Mouse (Mus musculus) limb, embryonic 13.5 days (tissue): ENCODE results near the gene Gm45753. TPM values are rescaled to one million over a fixed set of nuclear protein-coding genes. Genes with fewer than 3 reads are reported as not detected.

ENCODE experiments used
- ATAC-seq: fragments of 200-750 bp; cut with Nextera tagmentation; 2 replicates; pipeline ENCODE4 v1.8.0; 2017; ENCODE audit warnings: low read depth, moderate number of reproducible peaks, moderate TSS enrichment; ENCODE audit not compliant: low FRiP score
- H3K27ac ChIP-seq: fragments of 300-500 bp; sonication (generic); 2 replicates; pipeline ENCODE4 v1.5.1; 2015; ENCODE audit warnings: inconsistent platforms, mild to moderate bottlenecking, moderate library complexity
- H3K27me3 ChIP-seq: fragments of 300-500 bp; sonication (generic); 2 replicates; pipeline ENCODE4 v1.6.1; 2015; ENCODE audit warnings: mild to moderate bottlenecking, inconsistent platforms
- H3K36me3 ChIP-seq: fragments of 300-500 bp; sonication (generic); 2 replicates; pipeline ENCODE4 v1.6.1; 2015; ENCODE audit warnings: inconsistent platforms, mild to moderate bottlenecking, moderate library complexity
- H3K4me1 ChIP-seq: fragments of 300-500 bp; sonication (generic); 2 replicates; pipeline ENCODE4 v1.6.1; 2015; ENCODE audit warnings: inconsistent platforms
- H3K4me2 ChIP-seq: fragments of 300-500 bp; sonication (generic); replicated peaks from 2 replicates; pipeline ENCODE4 v1.6.1; 2015; ENCODE audit warnings: inconsistent platforms, mild to moderate bottlenecking, moderate library complexity
- H3K4me3 ChIP-seq: fragments of 300-500 bp; sonication (generic); 2 replicates; pipeline ENCODE4 v1.5.1; 2015; ENCODE audit warnings: moderate library complexity, mild to moderate bottlenecking, inconsistent platforms
- H3K9ac ChIP-seq: fragments of 300-500 bp; sonication (generic); 2 replicates; pipeline ENCODE4 v1.6.1; 2015; ENCODE audit warnings: mild to moderate bottlenecking, inconsistent platforms
- H3K9me3 ChIP-seq: fragments of 300-500 bp; sonication (generic); 2 replicates; pipeline ENCODE4 v1.6.1; 2016; ENCODE audit warnings: inconsistent platforms
- WGBS: fragments of 180-500 bp; shearing (Covaris S2); methylation state at CpG from one replicate; pipeline ENCODE4 v1.1.7; 2015; 5-methylcytosine and 5-hydroxymethylcytosine counted together
- polyA plus RNA-seq: library from polyadenylated mRNA; unstranded; fragments of >200 nt; fragmentation: Nextera tagmentation; extraction: Ambion mirVana; gene quantifications from 2 replicates; pipeline ENCODE4 v1.2.1, GENCODE M21; 2015

Gm45753 gene
- polyA plus RNA-seq, 1 experiment from 2014 or later, result not detected

- H3K9me3 ChIP-seq, result no peaks in the 10 kb centered on the region
- H3K27me3 ChIP-seq, result no peaks in the 10 kb centered on the region
- no peak overlapping the region for H3K4me3 ChIP-seq
- WGBS, result 74% methylated on average over 8 of the region's 8 CpGs
- ATAC-seq, result no peak
- peaks cover 4% of the 10 kb centered on the region for H3K4me1 ChIP-seq
- no peaks in the 10 kb centered on the region for H3K36me3 ChIP-seq
- H3K27ac ChIP-seq, result no peak overlapping the region
- no peak overlapping the region for H3K4me2 ChIP-seq
- no peak overlapping the region for H3K9ac ChIP-seq
These were observed 68.9 kb downstream of the Gm45753 start for GRCm38 (mm10) chr8:45239363-45239762.

GRCm38 (mm10) chr8:45238282-45238681 is 70.0 kb downstream of the Gm45753 start:
- H3K4me1 ChIP-seq, result peaks cover 4% of the 10 kb centered on the region
- ATAC-seq, result no peak
- no peaks in the 10 kb centered on the region for H3K36me3 ChIP-seq
- H3K4me3 ChIP-seq, result no peak overlapping the region
- H3K27ac ChIP-seq, result no peak overlapping the region
- no peaks in the 10 kb centered on the region for H3K27me3 ChIP-seq
- no peaks in the 10 kb centered on the region for H3K9me3 ChIP-seq
- 15% methylated on average over 3 of the region's 3 CpGs for WGBS
- H3K4me2 ChIP-seq, result no peak overlapping the region
- no peak overlapping the region for H3K9ac ChIP-seq

- Histone ChIP-seq H3K27me3 (no peaks in the 10 kb centered on the region), H3K4me2 (peak overlapping the region; percentile 58), H3K27ac (no peak overlapping the region), H3K9me3 (no peaks in the 10 kb centered on the region), H3K4me1 (peaks cover 4% of the 10 kb centered on the region), H3K4me3 (peak overlapping the region; percentile 17; the same call in 1 of the 2 replicates), H3K9ac (peak overlapping the region; percentile 21; the same call in 1 of the 2 replicates), H3K36me3 (no peaks in the 10 kb centered on the region)
- WGBS, result 14% methylated on average over 14 of the region's 14 CpGs
- ATAC-seq, result peak; percentile 72
These were observed 71.9 kb downstream of the Gm45753 start for GRCm38 (mm10) chr8:45236164-45236912.

- no peak for ATAC-seq
- WGBS, result 89% methylated on average over 6 of the region's 6 CpGs
These were observed 73.0 kb downstream of the Gm45753 start for GRCm38 (mm10) chr8:45235228-45235627.

GRCm38 (mm10) chr8:45233256-45233655 is 75.0 kb downstream of the Gm45753 start:
- H3K27ac ChIP-seq, result no peak overlapping the region
- no peak overlapping the region for H3K4me2 ChIP-seq
- no peaks in the 10 kb centered on the region for H3K27me3 ChIP-seq
- no peaks in the 10 kb centered on the region for H3K9me3 ChIP-seq
- WGBS, result 67% methylated on average over 3 of the region's 3 CpGs
- H3K9ac ChIP-seq, result no peak overlapping the region
- H3K4me3 ChIP-seq, result no peak overlapping the region
- H3K4me1 ChIP-seq, result peaks cover 4% of the 10 kb centered on the region
- H3K36me3 ChIP-seq, result no peaks in the 10 kb centered on the region
- ATAC-seq, result no peak

More at GRCm38 (mm10) chr8:45235228-45235627, 73.0 kb downstream of the Gm45753 start:
- Histone ChIP-seq H3K27ac (no peak overlapping the region), H3K4me3 (no peak overlapping the region), H3K4me2 (no peak overlapping the region), H3K9me3 (no peaks in the 10 kb centered on the region), H3K27me3 (no peaks in the 10 kb centered on the region), H3K9ac (no peak overlapping the region), H3K36me3 (no peaks in the 10 kb centered on the region), H3K4me1 (peaks cover 4% of the 10 kb centered on the region)

Other genes starting within 250 kb of the Gm45753 start
- gene Mtnr1a, start 239.3 kb downstream of the Gm45753 start, polyA plus RNA-seq, result 0.11 and 0.15 TPM in 2 replicates
- gene F11, start 46.4 kb downstream of the Gm45753 start, polyA plus RNA-seq, result not detected in 2 replicates
- 0.04 TPM in 1 of 2 replicates, not detected in the other for gene Klkb1, start 13.6 kb downstream of the Gm45753 start, polyA plus RNA-seq
- 1.5 and 1.6 TPM in 2 replicates for gene Cyp4v3, start 24.8 kb upstream of the Gm45753 start, polyA plus RNA-seq
- gene Fam149a, start 73.8 kb upstream of the Gm45753 start, polyA plus RNA-seq, result 10.9 and 12.1 TPM in 2 replicates
- gene Tlr3, start 102.6 kb upstream of the Gm45753 start, polyA plus RNA-seq, result 0.66 and 1.4 TPM in 2 replicates
- 45.5 and 52.4 TPM in 2 replicates for gene Sorbs2, start 199.3 kb upstream of the Gm45753 start, polyA plus RNA-seq